Comparison of ENCODE assay signal across 8 mouse cellular contexts in the genomic region with DNA sequence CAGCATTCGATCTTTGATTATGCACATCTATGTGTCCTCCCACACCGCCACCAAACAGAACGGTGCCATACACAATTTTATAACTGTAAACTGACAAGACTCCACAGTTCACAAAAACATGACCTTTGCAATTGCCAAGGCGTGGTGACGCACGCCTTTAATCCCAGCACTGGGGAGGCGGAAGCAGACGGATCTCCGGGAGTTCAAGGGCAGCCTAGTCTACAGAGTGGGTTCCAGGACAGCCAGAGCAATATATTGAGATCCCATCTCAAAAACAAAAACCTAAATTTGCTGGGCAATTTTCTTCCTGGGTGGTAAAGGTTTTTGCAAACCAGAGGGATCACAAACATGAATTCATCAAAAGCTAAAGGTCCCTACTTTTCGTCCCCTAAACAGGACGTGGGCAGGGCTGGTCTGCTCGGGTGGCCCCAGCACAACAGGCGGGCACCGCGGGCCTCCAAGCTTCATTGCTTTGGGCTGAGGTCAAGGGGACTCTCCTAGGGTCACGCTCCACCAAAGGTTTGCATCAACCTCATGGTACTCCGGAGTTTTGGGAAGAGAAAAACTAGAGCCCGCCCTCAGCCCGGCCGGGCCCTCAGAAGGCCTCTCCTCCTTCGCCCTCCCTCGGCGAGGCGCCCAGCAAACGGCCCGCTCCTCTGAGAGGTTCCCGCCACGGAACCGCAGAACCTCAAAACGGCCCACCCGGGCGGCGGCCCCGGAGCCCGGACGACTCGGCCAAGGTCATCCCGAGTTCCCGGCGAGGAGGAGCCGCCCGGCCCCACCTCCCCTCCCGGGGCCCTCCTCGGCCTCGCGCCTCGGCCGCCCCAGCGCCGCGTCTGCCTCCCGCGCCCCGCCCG. TPM values are rescaled to one million over a fixed set of nuclear protein-coding genes. Genes with fewer than 3 reads are reported as not detected.
A peak's percentile ranks its signal among the peaks of the same experiment; 100 is the strongest.
DNase-seq lines count a peak whose midpoint lies in the region; ATAC-seq lines count a peak whose summit lies in the region.

No protein-coding gene starts in this region.

- peak overlapping the region; percentile 95 for H3K4me3 ChIP-seq in forebrain, embryonic 12.5 days (replicated peaks)
- peak overlapping the region; percentile 95 for H3K4me3 ChIP-seq in hindbrain, embryonic 10.5 days
- H3K4me3 ChIP-seq in megakaryocyte, embryonic 14.5 days (replicated peaks) = peak overlapping the region; percentile 95
- peak overlapping the region; percentile 89 for H3K4me3 ChIP-seq in stomach, embryonic 15.5 days (replicated peaks)

- peaks cover 25% of the 10 kb centered on the region for H3K36me3 ChIP-seq in forebrain, embryonic 12.5 days (replicated peaks)
- peaks cover 32% of the 10 kb centered on the region for H3K36me3 ChIP-seq in hindbrain, embryonic 10.5 days
- H3K36me3 ChIP-seq in megakaryocyte, embryonic 14.5 days (replicated peaks; ENCODE audit: low read length) = peaks cover 37% of the 10 kb centered on the region
- H3K36me3 ChIP-seq in stomach, embryonic 15.5 days = peaks cover 12% of the 10 kb centered on the region

- H3K27ac ChIP-seq in forebrain, embryonic 12.5 days = peak overlapping the region; percentile 75; the same call in 1 of the 2 replicates
- peak overlapping the region; percentile 98 for H3K27ac ChIP-seq in hindbrain, embryonic 10.5 days
- peak overlapping the region; percentile 77 for H3K27ac ChIP-seq in stomach, embryonic 15.5 days

- DNase-seq in left cerebral cortex, adult 11 months (ENCODE audit: low spot score) = peak; percentile 15
- no peak for DNase-seq in left cerebral cortex, adult 9 months (ENCODE audit: low spot score in 2 of 2)
- DNase-seq in adrenal gland, postnatal 25 days = peak; percentile 74
- peak; percentile 4 for DNase-seq in hindbrain, embryonic 10.5 days (ENCODE audit: low spot score)
- DNase-seq in layer of hippocampus, postnatal 14 days (ENCODE audit: low spot score in 2 of 2) = peak; percentile 14 to 28

- WGBS in forebrain, embryonic 12.5 days = 5% methylated on average over 51 of the region's 55 CpGs
- 6% methylated on average over 55 of the region's 55 CpGs for WGBS in hindbrain, embryonic 10.5 days
- WGBS in stomach, embryonic 15.5 days = 3% methylated on average over 55 of the region's 55 CpGs

- no peaks in the 10 kb centered on the region for H3K9me3 ChIP-seq in forebrain, embryonic 12.5 days
- no peaks in the 10 kb centered on the region for H3K9me3 ChIP-seq in hindbrain, embryonic 10.5 days
- no peaks in the 10 kb centered on the region for H3K9me3 ChIP-seq in megakaryocyte, embryonic 14.5 days
- H3K9me3 ChIP-seq in stomach, embryonic 15.5 days = no peaks in the 10 kb centered on the region

- H3K4me1 ChIP-seq in forebrain, embryonic 12.5 days = peaks cover 11% of the 10 kb centered on the region
- peaks cover 16% of the 10 kb centered on the region for H3K4me1 ChIP-seq in hindbrain, embryonic 10.5 days (replicated peaks)
- peaks cover 29% of the 10 kb centered on the region for H3K4me1 ChIP-seq in megakaryocyte, embryonic 14.5 days
- H3K4me1 ChIP-seq in stomach, embryonic 15.5 days = peaks cover 9% of the 10 kb centered on the region

- ATAC-seq in forebrain, embryonic 12.5 days (ENCODE audit: low FRiP score) = peak; percentile 90
- ATAC-seq in stomach, embryonic 15.5 days (ENCODE audit: insufficient read depth, low FRiP score, low read depth) = peak; percentile 86

- H3K4me2 ChIP-seq in forebrain, embryonic 12.5 days = peak overlapping the region; percentile 71
- H3K4me2 ChIP-seq in stomach, embryonic 15.5 days = peak overlapping the region; percentile 66

- no peaks in the 10 kb centered on the region for H3K27me3 ChIP-seq in forebrain, embryonic 12.5 days
- no peaks in the 10 kb centered on the region for H3K27me3 ChIP-seq in hindbrain, embryonic 10.5 days (ENCODE audit: insufficient read depth, poor library complexity, severe bottlenecking)
- H3K27me3 ChIP-seq in megakaryocyte, embryonic 14.5 days (replicated peaks) = peaks cover 13% of the 10 kb centered on the region
- H3K27me3 ChIP-seq in stomach, embryonic 15.5 days (replicated peaks) = no peaks in the 10 kb centered on the region

- H3K9ac ChIP-seq in forebrain, embryonic 12.5 days = peak overlapping the region; percentile 96
- H3K9ac ChIP-seq in stomach, embryonic 15.5 days = peak overlapping the region; percentile 96

RNA-seq across cellular contexts. Expression of gene Kansl3, which starts 0.6 kb away (rescaled TPM):
- total RNA-seq in adrenal gland, postnatal 25 days (2021) = 102 and 103 TPM in 2 replicates
- 47.2 and 48.0 TPM in 2 replicates for polyA plus RNA-seq in forebrain, embryonic 12.5 days (2016; fragmentation: Nextera tagmentation; extraction: Ambion mirVana)
- 44.5 and 47.0 TPM in 2 replicates for polyA plus RNA-seq in hindbrain, embryonic 10.5 days (2016; fragmentation: Nextera tagmentation; extraction: Ambion mirVana)
- total RNA-seq in layer of hippocampus, postnatal 14 days (2021) = 10 to 100 TPM; 57.6 to 60.4 TPM
- polyA plus RNA-seq in megakaryocyte, embryonic 14.5 days (2012; ENCODE audit: insufficient read depth, low replicate concordance) = 5.8 and 6.6 TPM in 2 replicates
- 36.4 and 37.4 TPM in 2 replicates for polyA plus RNA-seq in stomach, embryonic 15.5 days (2015; fragmentation: Nextera tagmentation; extraction: Ambion mirVana)

RNA-seq across cellular contexts. Expression of gene Fer1l5, which starts 3.8 kb away (rescaled TPM):
- total RNA-seq in adrenal gland, postnatal 25 days (2021) = not detected in 2 replicates
- polyA plus RNA-seq in forebrain, embryonic 12.5 days (2016; fragmentation: Nextera tagmentation; extraction: Ambion mirVana) = 2.0 and 2.5 TPM in 2 replicates
- polyA plus RNA-seq in hindbrain, embryonic 10.5 days (2016; fragmentation: Nextera tagmentation; extraction: Ambion mirVana) = 1.2 and 1.6 TPM in 2 replicates
- total RNA-seq in layer of hippocampus, postnatal 14 days (2021) = not detected
- not detected in 2 replicates for polyA plus RNA-seq in megakaryocyte, embryonic 14.5 days (2012; ENCODE audit: insufficient read depth, low replicate concordance)
- 0.84 and 0.91 TPM in 2 replicates for polyA plus RNA-seq in stomach, embryonic 15.5 days (2015; fragmentation: Nextera tagmentation; extraction: Ambion mirVana)

Comparison
In these comparisons a context has a peak if more than half of its experiments do, and no peak if none do; other contexts are left out.
1. DNase-seq: peak in left cerebral cortex, adult 11 months (single experiment), adrenal gland, postnatal 25 days (single experiment), hindbrain, embryonic 10.5 days (single experiment) and layer of hippocampus, postnatal 14 days (2 of 2); none in left cerebral cortex, adult 9 months (0 of 2).
2. Peak in every context shown above with its lines, with median percentiles within 50 percentile points of each other: H3K27ac ChIP-seq and H3K4me3 ChIP-seq.